Mouse (Mus musculus) brown adipose tissue, adult 24 weeks (tissue): ENCODE measurements at regions not wholly inside any gene's neighbourhood (a gene's known extent, or its start where the extent isn't known, plus 50 kb on each side); places are given as distances from the start of the nearest gene placed in this dataset.
A peak's percentile ranks its signal among the peaks of the same experiment; 100 is the strongest.

Experiments used
- H3K27ac ChIP-seq: fragments of 200-500 bp; replicated peaks from 2 replicates; pipeline ENCODE4 v1.5.1; 2012; ENCODE audit warnings: low read depth, mild to moderate bottlenecking, low read length
- H3K4me1 ChIP-seq: fragments of 200-500 bp; 2 replicates; pipeline ENCODE4 v1.6.1; 2012; ENCODE audit warnings: low read length, mixed read lengths; ENCODE audit not compliant: control insufficient read depth, insufficient read depth, insufficient read length
- H3K4me3 ChIP-seq: fragments of 200-500 bp; 2 replicates; pipeline ENCODE4 v1.5.1; 2012; ENCODE audit warnings: low read depth, mild to moderate bottlenecking, low read length, moderate library complexity; ENCODE audit not compliant: insufficient read depth

DNA sequence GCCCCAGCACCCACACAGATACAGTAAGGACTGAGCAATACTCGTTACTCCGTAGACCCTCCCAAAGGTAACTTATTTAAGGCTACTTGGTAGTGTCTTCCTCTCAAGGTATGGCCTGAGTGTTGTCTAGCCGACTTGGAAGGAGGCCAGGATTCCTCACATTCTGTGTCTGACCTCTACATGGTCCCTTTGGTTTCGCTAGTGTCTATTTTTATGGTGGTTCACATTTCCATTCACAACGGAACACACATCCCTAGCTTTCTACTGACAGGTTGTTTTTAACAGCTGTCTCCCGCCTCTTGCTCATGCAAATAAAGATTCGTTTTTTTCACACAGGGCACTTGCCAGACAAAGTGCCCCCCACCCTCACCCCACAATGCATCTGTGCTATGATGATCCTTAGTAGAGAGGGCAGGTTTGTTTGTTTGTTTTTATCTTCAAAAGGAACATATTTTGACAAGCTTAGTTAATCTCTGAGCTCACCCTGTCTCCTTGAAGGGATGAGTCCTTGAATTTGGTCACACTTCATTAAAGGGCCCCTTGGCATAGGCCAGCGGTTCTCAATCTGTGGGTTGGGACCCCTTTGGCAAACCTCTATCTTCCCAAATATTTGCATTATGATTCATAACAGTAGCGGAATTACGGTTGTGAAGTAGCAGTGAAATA lies 52.7 kb downstream of the Phlda1 start:
- Histone ChIP-seq H3K27ac (no peak overlapping the region), H3K4me1 (no peaks in the 10 kb centered on the region; the same call in 1 of the 2 replicates), H3K4me3 (no peak overlapping the region)

- Histone ChIP-seq H3K4me1 (no peaks in the 10 kb centered on the region; the same call in 1 of the 2 replicates), H3K27ac (no peak overlapping the region), H3K4me3 (no peak overlapping the region)
Measured at GRCm38 (mm10) chr10:111559341-111560246, 53.5 kb downstream of the Phlda1 start.

- Histone ChIP-seq H3K27ac (no peak overlapping the region), H3K4me3 (no peak overlapping the region), H3K4me1 (peaks cover 2% of the 10 kb centered on the region; the same call in 1 of the 2 replicates)
Measured at GRCm38 (mm10) chr10:111562628-111563027, 56.5 kb downstream of the Phlda1 start.

GRCm38 (mm10) chr10:111566873-111567381 lies 60.8 kb downstream of the Phlda1 start:
- H3K4me3 ChIP-seq = no peak overlapping the region

GRCm38 (mm10) chr10:111570501-111571258 lies 64.6 kb downstream of the Phlda1 start:
- H3K27ac ChIP-seq = no peak overlapping the region
- H3K4me1 ChIP-seq = peaks cover 6% of the 10 kb centered on the region; the same call in 1 of the 2 replicates
- H3K4me3 ChIP-seq = no peak overlapping the region

More at GRCm38 (mm10) chr10:111566873-111567381, 60.8 kb downstream of the Phlda1 start:
- Histone ChIP-seq H3K4me1 (peaks cover 4% of the 10 kb centered on the region; the same call in 1 of the 2 replicates), H3K27ac (peak overlapping the region; percentile 65)

DNA sequence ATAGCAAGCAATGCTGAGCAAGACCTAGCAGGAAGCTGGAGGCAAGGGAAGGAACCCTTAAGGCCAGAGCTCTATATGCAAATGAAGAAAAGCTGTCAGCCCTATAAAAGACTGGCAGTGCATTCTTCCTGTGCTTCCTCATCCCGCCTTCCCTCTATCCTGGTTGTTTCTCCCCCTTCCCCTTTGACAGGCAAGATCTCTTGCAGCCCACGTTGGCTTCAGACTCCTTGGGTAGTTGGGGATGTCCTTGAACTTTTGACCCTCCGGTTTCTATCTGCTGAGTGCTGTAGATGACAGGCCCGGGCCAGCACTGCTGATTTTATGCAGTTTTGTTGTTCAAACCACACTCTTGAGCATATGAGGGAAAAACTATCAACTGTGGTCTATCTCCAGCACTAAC lies 68.1 kb downstream of the Phlda1 start:
- Histone ChIP-seq H3K4me1 (peaks cover 6% of the 10 kb centered on the region; the same call in 1 of the 2 replicates), H3K27ac (no peak overlapping the region), H3K4me3 (no peak overlapping the region)

DNA sequence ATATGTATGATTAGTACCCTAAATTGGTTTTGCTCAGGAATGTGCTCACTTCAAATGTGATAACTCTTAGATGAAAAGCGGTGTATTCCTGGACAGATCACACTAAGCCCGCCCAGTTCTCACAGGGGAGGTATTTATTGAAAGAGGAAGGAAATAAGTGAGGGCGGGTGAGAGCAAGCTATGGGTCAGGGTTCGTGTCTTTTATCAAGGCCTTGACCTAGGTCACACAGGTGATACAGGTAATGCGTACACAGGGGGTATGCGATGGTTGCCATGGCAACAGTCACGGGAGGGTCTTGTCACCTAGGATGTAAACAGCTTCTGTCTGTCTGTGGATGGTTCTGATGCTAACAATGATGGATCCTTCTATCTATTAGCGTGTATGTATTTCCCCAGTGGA lies 68.7 kb downstream of the Phlda1 start:
- no peak overlapping the region for H3K27ac ChIP-seq
- H3K4me3 ChIP-seq = no peak overlapping the region
- peaks cover 6% of the 10 kb centered on the region; the same call in 1 of the 2 replicates for H3K4me1 ChIP-seq

GRCm38 (mm10) chr10:111575256-111575655 lies 69.2 kb downstream of the Phlda1 start:
- Histone ChIP-seq H3K4me3 (no peak overlapping the region), H3K27ac (no peak overlapping the region), H3K4me1 (peaks cover 6% of the 10 kb centered on the region; the same call in 1 of the 2 replicates)

GRCm38 (mm10) chr10:111575926-111576325 lies 69.8 kb downstream of the Phlda1 start:
- Histone ChIP-seq H3K4me3 (no peak overlapping the region), H3K27ac (no peak overlapping the region)

DNA sequence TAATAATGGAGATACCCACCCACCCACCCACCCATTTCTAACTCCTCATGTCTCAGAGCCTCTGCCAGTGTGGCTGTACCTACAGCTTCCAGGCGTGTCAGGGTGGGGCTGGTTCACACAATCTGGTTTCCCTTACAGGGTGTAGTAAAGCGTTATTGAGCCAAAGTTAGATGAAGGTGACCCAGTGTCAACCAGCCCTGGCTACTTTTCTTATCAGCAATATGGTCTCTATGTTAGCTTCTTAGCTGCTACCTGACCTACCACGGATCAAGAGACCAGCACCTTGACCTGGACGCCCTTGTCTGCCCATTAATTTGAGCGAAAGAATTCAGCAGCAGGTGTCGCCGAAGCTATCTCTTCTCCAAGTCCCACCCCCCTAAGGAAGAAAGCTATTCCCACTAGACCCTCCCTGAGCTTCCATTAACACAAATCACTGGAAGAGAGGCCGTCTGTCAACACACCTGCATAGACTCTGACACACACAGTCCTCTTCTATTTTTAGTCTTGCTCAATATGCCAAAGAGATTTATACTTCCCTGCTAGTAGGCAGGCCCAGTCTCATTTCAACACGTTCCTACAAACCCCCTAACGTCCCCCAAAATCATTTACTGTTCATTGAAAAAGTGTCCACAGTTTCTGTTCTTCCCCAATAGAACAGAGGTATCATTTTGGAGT lies 70.4 kb downstream of the Phlda1 start:
- no peak overlapping the region for H3K27ac ChIP-seq
- no peak overlapping the region for H3K4me3 ChIP-seq
- H3K4me1 ChIP-seq = peaks cover 4% of the 10 kb centered on the region; the same call in 1 of the 2 replicates

More at GRCm38 (mm10) chr10:111575926-111576325, 69.8 kb downstream of the Phlda1 start:
- H3K4me1 ChIP-seq = peaks cover 4% of the 10 kb centered on the region; the same call in 1 of the 2 replicates

- no peak overlapping the region for H3K4me3 ChIP-seq
- H3K4me1 ChIP-seq = peaks cover 8% of the 10 kb centered on the region; the same call in 1 of the 2 replicates
- H3K27ac ChIP-seq = no peak overlapping the region
Measured at GRCm38 (mm10) chr10:111578536-111578935, 72.5 kb downstream of the Phlda1 start.

GRCm38 (mm10) chr10:111579481-111579880 lies 73.4 kb downstream of the Phlda1 start:
- Histone ChIP-seq H3K4me3 (no peak overlapping the region), H3K4me1 (peaks cover 8% of the 10 kb centered on the region; the same call in 1 of the 2 replicates), H3K27ac (no peak overlapping the region)

DNA sequence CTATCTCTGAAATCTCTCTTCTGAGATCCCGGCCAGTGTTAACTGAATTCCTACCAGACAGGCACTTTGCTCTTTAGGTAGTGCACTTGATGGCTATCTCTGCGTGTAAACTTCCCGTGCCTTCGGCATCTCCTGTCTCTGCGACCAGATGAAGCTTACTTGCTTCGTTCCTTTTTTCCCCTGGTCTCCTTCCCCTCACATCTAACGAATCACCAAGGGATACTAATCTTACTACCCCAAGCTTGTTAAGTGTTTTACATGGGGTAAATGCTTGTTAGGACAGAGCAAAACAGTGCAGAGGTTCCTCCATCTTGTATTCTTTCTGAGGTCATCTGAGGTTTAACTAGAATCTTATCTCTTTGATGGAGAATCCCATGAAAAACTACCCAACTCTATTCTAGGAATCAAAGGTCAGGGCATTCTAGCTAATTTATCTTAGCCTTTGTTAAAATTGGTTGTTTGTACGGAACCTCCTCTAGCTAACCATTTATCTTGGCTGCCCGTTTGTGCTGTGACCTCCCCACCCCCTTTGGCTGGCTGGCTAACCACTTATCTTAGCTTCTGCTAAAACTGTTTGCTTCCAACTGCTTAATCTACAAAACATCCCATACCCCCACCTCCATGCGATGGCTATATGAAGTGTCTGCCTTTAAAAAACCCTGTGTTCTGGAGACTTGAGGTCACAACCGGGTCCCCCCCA lies 74.5 kb downstream of the Phlda1 start:
- Histone ChIP-seq H3K27ac (no peak overlapping the region), H3K4me3 (no peak overlapping the region), H3K4me1 (peaks cover 6% of the 10 kb centered on the region; the same call in 1 of the 2 replicates)

- peaks cover 6% of the 10 kb centered on the region; the same call in 1 of the 2 replicates for H3K4me1 ChIP-seq
- H3K27ac ChIP-seq = no peak overlapping the region
- H3K4me3 ChIP-seq = no peak overlapping the region
Measured at GRCm38 (mm10) chr10:111581847-111582246, 75.8 kb downstream of the Phlda1 start.
